Mouse (Mus musculus): Measurements from ENCODE around the gene Daxx. TPM values are rescaled to one million over a fixed set of nuclear protein-coding genes. Genes with fewer than 3 reads are reported as not detected.

Gene Daxx
- polyA plus RNA-seq, 1 experiment from 2014 or later: 39.1 TPM

Small RNA genes lying within 50 kb of the gene (microRNA-seq; reads per million reads assigned to microRNA genes)
- not detected for gene Gm27740

Other genes starting within 250 kb of the Daxx start
- 248 and 307 TPM in 2 replicates for gene Hnrnpm, start 222.6 kb upstream of the Daxx start, polyA plus RNA-seq (2015; fragmentation: Nextera tagmentation; extraction: Ambion mirVana)
- 59.8 and 70.8 TPM in 2 replicates for gene March2, start 190.7 kb upstream of the Daxx start, polyA plus RNA-seq (2015; fragmentation: Nextera tagmentation; extraction: Ambion mirVana)
- 249 and 270 TPM in 2 replicates for gene Rab11b, start 148.9 kb upstream of the Daxx start, polyA plus RNA-seq (2015; fragmentation: Nextera tagmentation; extraction: Ambion mirVana)
- gene Angptl4, start 127.6 kb upstream of the Daxx start, polyA plus RNA-seq (2015; fragmentation: Nextera tagmentation; extraction: Ambion mirVana): 22.6 and 24.7 TPM in 2 replicates
- gene Kank3, start 98.9 kb upstream of the Daxx start, polyA plus RNA-seq (2015; fragmentation: Nextera tagmentation; extraction: Ambion mirVana): 31.4 and 31.5 TPM in 2 replicates
- 888 and 917 TPM in 2 replicates for gene Rps28, start 84.9 kb upstream of the Daxx start, polyA plus RNA-seq (2015; fragmentation: Nextera tagmentation; extraction: Ambion mirVana)
- 459 and 493 TPM in 2 replicates for gene Ndufa7, start 84.8 kb upstream of the Daxx start, polyA plus RNA-seq (2015; fragmentation: Nextera tagmentation; extraction: Ambion mirVana)
- gene Cd320, start 66.3 kb upstream of the Daxx start, polyA plus RNA-seq (2015; fragmentation: Nextera tagmentation; extraction: Ambion mirVana): 59.1 and 62.6 TPM in 2 replicates
- gene Gm7029, start 35.6 kb upstream of the Daxx start, polyA plus RNA-seq (2015; fragmentation: Nextera tagmentation; extraction: Ambion mirVana): not detected in 2 replicates
- 7.7 and 7.9 TPM in 2 replicates for gene Kifc1, start 18.8 kb upstream of the Daxx start, polyA plus RNA-seq (2015; fragmentation: Nextera tagmentation; extraction: Ambion mirVana)
- 0.95 and 1.1 TPM in 2 replicates for gene Platr17, start 4.3 kb upstream of the Daxx start, polyA plus RNA-seq (2015; fragmentation: Nextera tagmentation; extraction: Ambion mirVana)
- 47.3 and 50.1 TPM in 2 replicates for gene Tapbp, start 6.5 kb downstream of the Daxx start, polyA plus RNA-seq (2015; fragmentation: Nextera tagmentation; extraction: Ambion mirVana)
- gene Zbtb22, start 6.5 kb downstream of the Daxx start, polyA plus RNA-seq (2015; fragmentation: Nextera tagmentation; extraction: Ambion mirVana): 15.4 and 16.6 TPM in 2 replicates
- 38.5 and 43.6 TPM in 2 replicates for gene Rgl2, start 20.1 kb downstream of the Daxx start, polyA plus RNA-seq (2015; fragmentation: Nextera tagmentation; extraction: Ambion mirVana)
- gene Pfdn6, start 30.9 kb downstream of the Daxx start, polyA plus RNA-seq (2015; fragmentation: Nextera tagmentation; extraction: Ambion mirVana): 155 and 159 TPM in 2 replicates
- 36.1 and 40.6 TPM in 2 replicates for gene Wdr46, start 31.2 kb downstream of the Daxx start, polyA plus RNA-seq (2015; fragmentation: Nextera tagmentation; extraction: Ambion mirVana)
- 7.5 and 8.2 TPM in 2 replicates for gene B3galt4, start 42.1 kb downstream of the Daxx start, polyA plus RNA-seq (2015; fragmentation: Nextera tagmentation; extraction: Ambion mirVana)
- gene Vps52, start 46.4 kb downstream of the Daxx start, polyA plus RNA-seq (2015; fragmentation: Nextera tagmentation; extraction: Ambion mirVana): 42.4 and 49.2 TPM in 2 replicates
- 1,803 TPM in 2 replicates for gene Rps18, start 46.6 kb downstream of the Daxx start, polyA plus RNA-seq (2015; fragmentation: Nextera tagmentation; extraction: Ambion mirVana)
- gene H2-K1, start 90.9 kb downstream of the Daxx start, polyA plus RNA-seq (2015; fragmentation: Nextera tagmentation; extraction: Ambion mirVana): 112 and 124 TPM in 2 replicates
- 19.3 and 21.0 TPM in 2 replicates for gene Ring1, start 115.3 kb downstream of the Daxx start, polyA plus RNA-seq (2015; fragmentation: Nextera tagmentation; extraction: Ambion mirVana)
- gene H2-Ke6, start 118.6 kb downstream of the Daxx start, polyA plus RNA-seq (2015; fragmentation: Nextera tagmentation; extraction: Ambion mirVana): 50.8 and 58.4 TPM in 2 replicates
- 169 and 199 TPM in 2 replicates for gene Slc39a7, start 122.3 kb downstream of the Daxx start, polyA plus RNA-seq (2015; fragmentation: Nextera tagmentation; extraction: Ambion mirVana)
- gene Rxrb, start 122.4 kb downstream of the Daxx start, polyA plus RNA-seq (2015; fragmentation: Nextera tagmentation; extraction: Ambion mirVana): 43.6 and 45.0 TPM in 2 replicates
- gene Col11a2, start 130.0 kb downstream of the Daxx start, polyA plus RNA-seq (2015; fragmentation: Nextera tagmentation; extraction: Ambion mirVana): 1.3 and 1.5 TPM in 2 replicates
- gene H2-Oa, start 182.9 kb downstream of the Daxx start, polyA plus RNA-seq (2015; fragmentation: Nextera tagmentation; extraction: Ambion mirVana): 0.79 and 1.2 TPM in 2 replicates
- 10.8 and 12.1 TPM in 2 replicates for gene H2-DMa, start 210.1 kb downstream of the Daxx start, polyA plus RNA-seq (2015; fragmentation: Nextera tagmentation; extraction: Ambion mirVana)
- gene Brd2, start 213.2 kb downstream of the Daxx start, polyA plus RNA-seq (2015; fragmentation: Nextera tagmentation; extraction: Ambion mirVana): 98.3 and 107 TPM in 2 replicates
- 0.58 and 0.87 TPM in 2 replicates for gene H2-DMb2, start 233.9 kb downstream of the Daxx start, polyA plus RNA-seq (2015; fragmentation: Nextera tagmentation; extraction: Ambion mirVana)
- gene H2-DMb1, start 243.7 kb downstream of the Daxx start, polyA plus RNA-seq (2015; fragmentation: Nextera tagmentation; extraction: Ambion mirVana): 2.2 and 2.8 TPM in 2 replicates